Mouse (Mus musculus): ENCODE measurements around the gene Zfp663.

GRCm38 (mm10) chr2:165332610-165333210 is 35.8 kb downstream of the Zfp663 start:
- no peak for TF ChIP-seq CTCF (conservative IDR thresholded peaks at IDR 0.05; ENCODE audit: insufficient read depth, insufficient read length, low read depth, low read length)
- no peak for TF ChIP-seq POLR2A (IDR thresholded peaks at IDR 0.05; ENCODE audit: low read depth, low read length)

Measured in kidney, adult 2 months (tissue).